Mouse (Mus musculus): ENCODE data around the gene Gpkow.
A peak's percentile ranks its signal among the peaks of the same experiment; 100 is the strongest.

DNA sequence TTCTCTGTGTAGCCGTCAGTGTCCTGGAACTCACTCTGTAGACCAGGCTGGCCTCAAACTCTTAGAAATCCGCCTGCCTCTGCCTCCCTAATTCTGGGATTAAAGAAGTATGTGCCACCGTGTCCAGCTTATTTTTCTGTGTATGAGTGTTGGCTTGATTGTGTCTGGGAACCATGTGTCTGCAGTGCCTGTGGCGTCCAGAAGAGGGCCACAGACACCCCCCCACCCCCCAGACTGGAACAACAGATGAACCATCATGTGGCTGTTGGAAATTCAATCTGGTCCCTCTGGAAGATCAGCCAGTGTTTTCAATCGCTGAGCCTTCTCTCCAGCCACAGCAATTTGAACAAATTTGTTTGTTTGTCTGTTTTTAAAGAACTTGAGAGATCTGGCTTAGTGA is 46.5 kb downstream of the Gpkow start:
- TF ChIP-seq TBP (IDR thresholded peaks at IDR 0.05; ENCODE audit: low read depth, low read length) (no peak), CTCF (IDR thresholded peaks at IDR 0.05 in 2 of 3, conservative IDR thresholded peaks at IDR 0.05 in 1 of 3; ENCODE audit: control insufficient read depth in 1 of 3, insufficient read depth in 1 of 3, low read depth in 2 of 3, low read length in 3 of 3, poor library complexity in 1 of 3, severe bottlenecking in 1 of 3) (peak; percentile 64 to 71 (median 68)), GATA1 (IDR thresholded peaks at IDR 0.05; ENCODE audit: low read depth, low read length) (no peak), MYB (IDR thresholded peaks at IDR 0.05; ENCODE audit: low read depth, low read length) (no peak), RAD21 (IDR thresholded peaks at IDR 0.05; ENCODE audit: low read depth, low read length) (peak; percentile 21)

Measured in MEL (cell line).